Mouse (Mus musculus) bone marrow macrophage, adult 2 months (primary cell): ENCODE results near the gene Zfp618.

Experiments used
- CTCF ChIP-seq: IDR thresholded peaks from 2 replicates; pipeline ENCODE4 v1.5.1; 2012; ENCODE audit warnings: low read depth, mild to moderate bottlenecking, low read length, moderate library complexity
- POLR2A ChIP-seq: IDR thresholded peaks from 2 replicates; pipeline ENCODE4 v1.6.1; 2012; ENCODE audit warnings: mild to moderate bottlenecking, low read depth, low read length, borderline replicate concordance

GRCm38 (mm10) chr4:63021034-63021700, 55.8 kb downstream of the Zfp618 start:
- TF ChIP-seq POLR2A (no peak), CTCF (no peak)
